Mouse (Mus musculus) skeletal muscle tissue, adult 2 months (tissue): ENCODE data around the gene Ccdc12.
A peak's percentile ranks its signal among the peaks of the same experiment; 100 is the strongest.
"Not testable (repeated sequence)": the region's sequence is repeated elsewhere in the genome, so short reads cannot be mapped to it uniquely, and the experiment has no call there.

ENCODE experiments used
- DNase-seq: peaks from one replicate; pipeline ENCODE4 v3.0.0-alpha.2; 2012; ENCODE audit warnings: low read depth, low spot score

The Ccdc12 gene

DNA sequence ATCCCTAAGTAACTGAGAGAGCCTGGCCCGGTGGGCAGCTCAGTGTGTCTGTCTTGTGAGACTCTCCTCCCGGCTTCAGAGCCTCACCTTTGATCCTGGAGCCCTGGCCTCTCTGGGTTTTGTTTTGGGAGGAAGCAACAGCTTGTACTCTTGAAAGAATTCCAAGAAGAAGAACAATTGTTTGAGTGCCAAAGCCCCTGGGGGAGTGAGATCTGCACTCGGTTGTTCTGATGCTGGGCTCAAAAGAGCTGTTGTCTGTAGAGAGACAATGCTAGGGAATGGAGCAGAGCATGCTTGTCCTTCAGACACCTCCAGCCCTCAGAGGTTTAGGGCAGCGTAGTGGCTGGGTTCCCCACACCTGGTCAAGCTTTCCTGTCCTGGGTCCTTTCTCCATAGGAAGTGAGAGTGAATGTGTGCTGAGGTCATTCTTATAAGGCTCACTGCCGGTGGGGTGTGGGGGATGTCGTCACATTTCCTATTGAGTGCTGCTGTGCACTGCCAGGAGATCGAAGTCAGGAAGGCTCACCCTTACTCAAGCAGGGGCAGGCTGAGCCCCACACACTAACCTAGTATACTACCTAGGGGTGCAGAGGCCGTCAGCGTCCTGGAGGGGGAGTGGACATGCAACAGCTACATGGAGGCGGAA, 16.9 kb downstream of the Ccdc12 start:
- no peak for DNase-seq

DNA sequence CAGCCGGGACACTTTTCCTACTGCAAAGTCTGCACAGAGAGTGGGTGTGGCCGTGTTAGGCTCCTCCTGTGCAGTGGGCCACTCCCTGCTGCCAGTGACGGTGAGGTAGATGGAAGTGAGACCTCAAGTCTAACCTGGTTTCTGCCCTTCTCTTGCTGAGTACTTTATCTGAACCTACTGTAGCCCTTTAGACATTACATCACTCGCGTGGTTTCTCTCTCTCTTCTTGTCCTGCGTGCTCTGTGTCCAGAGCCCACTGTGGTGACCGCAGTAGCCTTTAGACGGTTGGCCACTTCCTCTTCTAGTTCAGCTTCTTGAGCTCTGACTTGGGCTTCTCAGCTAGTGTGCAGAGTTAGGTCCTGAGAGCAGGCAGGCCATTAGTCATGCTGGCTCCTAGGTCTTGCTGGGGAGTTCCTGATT, 20.2 kb downstream of the Ccdc12 start:
- no peak for DNase-seq

DNA sequence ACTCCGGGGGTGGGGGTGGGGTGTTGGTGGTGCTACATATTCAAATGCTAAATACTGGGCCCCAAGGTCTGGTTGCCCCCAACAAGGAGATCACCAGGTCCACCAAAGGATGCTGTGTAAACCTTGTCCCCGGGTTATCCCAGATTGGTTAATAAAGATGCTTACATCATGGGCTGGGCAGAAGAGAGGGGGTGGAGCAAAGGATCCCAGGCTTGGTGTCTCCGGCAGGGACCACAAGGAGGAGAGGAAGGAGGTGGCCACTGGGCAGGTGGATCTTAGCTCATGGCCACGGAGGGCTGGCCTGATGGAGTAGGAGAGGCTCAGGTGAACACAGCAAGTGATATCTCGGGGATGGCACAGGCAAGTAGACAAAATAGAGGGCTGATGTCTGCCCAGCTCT, 22.6 kb downstream of the Ccdc12 start:
- DNase-seq, result no peak

DNA sequence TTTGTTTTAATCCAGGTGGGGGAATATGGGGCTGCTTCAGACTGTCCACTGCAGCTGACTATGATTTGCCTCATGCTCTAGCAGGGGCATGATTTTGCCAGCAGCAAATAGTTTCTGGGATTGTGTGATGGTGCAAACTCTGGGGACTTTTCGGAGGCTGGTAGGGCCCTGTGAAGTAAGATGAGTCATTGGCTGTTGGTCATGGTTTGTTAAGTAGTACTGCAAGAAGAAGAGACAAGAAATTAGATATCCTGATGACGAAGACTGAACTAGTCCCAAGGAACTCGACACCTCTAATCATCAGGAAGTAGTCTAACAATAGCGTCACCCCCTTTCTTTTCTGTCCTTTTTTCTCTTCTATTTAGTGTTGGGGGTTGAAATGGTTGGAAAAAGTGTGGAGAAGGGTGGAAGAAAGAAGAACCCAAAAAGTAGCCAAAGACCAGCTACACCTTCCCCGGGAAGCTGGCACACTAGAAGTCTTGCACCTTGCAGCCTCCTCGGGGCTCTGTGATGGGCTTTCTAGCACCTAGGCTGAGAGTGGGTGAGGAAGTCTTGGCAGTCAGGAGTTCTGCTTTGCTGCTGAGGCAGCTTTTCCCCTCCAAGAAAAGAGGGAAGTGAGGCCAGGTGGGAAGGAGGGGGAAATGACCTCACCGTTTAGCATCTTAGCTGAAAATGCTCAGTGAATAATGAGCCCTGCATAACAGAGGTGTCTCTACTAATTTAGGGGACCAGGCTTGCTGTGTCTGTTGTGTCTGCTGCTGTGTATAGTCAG, 24.6 kb downstream of the Ccdc12 start:
- no peak for DNase-seq

DNA sequence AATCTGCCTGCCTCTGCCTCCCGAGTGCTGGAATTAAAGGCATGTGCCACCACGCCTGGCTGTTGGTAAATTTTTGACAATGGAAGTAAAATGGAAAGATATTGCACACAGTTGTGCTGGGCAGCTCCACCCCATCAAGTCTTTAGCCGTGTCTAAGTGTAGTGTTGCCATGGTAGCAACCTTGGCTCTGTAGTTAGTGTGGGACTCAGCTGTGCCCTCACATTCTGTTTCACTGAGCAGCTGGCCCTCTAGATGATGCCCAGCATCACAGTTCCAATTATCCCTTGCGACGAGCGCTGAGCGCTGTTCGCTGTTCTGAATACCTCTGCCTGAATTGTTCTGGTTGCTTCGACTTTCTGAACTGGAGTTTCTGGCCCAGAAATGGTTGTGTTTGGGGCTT, 25.5 kb downstream of the Ccdc12 start:
- no peak for DNase-seq

DNA sequence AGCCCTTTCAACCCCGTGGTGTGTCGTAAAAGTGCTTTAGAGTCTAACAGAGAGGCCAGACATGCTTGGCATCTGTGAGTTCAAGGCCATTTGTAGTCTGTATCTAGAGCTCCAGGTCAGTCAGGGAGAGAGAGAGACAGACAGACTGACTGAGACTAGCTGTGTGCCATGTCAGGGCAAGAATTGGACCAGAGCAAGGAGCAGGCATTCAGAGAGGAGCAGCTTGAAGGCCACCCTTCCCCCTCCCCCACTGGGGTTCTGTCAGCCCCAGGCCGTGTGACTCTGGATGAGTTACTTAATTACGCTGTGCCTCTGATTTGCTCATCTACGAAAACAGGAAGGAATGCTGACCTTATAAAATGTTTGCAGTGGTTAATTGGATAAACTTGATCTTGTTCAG, 26.0 kb downstream of the Ccdc12 start:
- DNase-seq, result no peak

DNA sequence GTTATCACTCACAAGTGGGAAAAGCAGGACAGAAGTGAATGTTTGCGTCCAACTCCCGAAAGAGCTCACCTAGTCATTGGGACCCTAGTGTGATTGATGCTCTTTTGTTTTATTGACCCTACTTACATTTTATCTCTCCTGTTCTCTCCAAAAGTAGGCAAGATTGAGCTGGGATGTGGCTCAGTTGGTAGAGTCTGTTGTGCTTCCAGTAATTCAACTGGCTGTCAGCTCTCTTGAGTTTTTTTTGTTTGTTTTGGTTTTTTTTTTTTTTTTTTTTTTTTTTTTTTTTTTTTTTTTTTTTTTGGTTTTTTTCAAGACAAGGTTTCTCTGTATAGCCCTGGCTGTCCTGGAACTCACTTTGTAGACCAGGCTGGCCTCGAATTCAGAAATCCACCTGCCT, 26.4 kb downstream of the Ccdc12 start:
- DNase-seq, result not testable (repeated sequence)

DNA sequence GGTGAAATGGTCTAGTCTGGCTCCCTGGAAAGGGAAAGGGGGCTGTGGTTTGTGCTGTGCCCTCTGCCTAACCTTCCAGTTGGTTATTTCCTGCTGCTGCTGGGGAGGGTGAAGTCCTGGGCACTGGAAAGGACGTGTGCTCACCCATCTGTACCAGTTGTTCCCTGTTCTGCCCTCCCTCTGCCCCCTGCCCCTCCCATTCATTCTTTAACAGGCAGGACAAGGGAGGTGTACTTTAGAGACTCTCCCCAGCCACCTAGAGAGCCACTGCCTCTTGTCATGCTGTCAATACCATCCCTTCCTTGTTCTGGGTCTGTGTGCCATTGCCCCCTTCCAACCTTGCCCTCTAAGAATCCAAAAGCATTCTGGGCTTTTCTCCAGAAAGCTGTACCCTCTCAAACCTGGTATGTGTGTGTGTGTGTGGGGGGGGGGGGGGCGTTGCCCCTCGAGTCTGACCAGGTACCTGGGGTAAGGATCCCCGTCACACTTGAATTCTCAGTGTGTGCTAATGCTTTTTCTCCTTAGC, 27.3 kb downstream of the Ccdc12 start:
- DNase-seq, result no peak

DNA sequence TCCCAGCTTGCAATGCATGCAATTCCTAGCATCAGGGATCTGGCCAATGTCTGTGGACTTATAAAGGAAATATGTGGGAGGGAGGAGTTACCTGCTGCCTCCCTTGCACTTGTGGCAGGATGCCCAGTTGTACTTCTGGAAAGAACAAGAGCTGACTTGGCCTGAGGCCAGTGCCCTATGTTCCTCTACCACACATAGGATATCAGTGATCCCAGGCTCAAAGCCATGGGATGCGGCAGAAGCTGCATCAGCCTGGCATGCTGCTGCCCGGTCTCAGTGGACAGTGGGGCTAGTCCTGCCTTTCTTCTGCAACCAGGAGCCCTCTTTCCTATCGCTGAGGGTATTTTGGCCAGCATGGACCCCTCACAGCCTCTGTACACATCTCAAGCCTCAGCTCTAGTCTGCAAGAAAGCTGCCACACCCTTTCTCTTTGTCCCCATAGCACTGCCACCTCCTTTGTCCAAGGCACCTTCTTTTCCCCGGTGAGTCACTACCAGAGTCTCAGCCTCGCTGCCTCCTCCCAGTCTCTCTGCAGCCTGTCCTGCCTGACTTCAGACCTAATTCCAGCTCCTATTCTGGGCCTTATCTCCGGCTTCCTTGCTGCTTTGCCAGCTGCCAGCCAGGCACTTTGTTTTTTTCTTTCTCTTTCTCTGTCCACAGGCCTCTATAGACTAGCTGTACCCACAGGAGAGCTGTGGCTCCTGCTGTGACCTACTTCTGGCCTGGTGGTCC, 28.0 kb downstream of the Ccdc12 start:
- peak; percentile 59 for DNase-seq

DNA sequence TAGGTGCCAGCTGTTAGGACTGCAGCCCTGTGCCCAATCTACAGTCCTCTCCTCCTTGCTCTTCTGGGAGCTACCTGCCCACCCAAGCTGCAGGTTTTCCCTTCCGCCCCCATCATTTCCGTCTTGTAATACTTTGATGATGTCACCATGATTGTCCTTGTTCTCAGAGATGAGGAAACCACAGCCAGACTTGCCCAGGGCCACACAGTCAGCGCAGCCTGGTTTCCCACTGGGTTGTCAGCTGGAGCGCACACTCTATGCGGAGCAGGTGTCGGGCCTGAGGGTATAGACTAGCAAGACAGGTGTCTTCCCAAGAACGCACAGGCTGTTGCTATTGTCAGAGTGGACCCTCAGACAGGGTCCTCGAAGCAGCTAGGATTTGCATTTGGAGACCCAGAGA, 28.9 kb downstream of the Ccdc12 start:
- DNase-seq, result no peak

DNA sequence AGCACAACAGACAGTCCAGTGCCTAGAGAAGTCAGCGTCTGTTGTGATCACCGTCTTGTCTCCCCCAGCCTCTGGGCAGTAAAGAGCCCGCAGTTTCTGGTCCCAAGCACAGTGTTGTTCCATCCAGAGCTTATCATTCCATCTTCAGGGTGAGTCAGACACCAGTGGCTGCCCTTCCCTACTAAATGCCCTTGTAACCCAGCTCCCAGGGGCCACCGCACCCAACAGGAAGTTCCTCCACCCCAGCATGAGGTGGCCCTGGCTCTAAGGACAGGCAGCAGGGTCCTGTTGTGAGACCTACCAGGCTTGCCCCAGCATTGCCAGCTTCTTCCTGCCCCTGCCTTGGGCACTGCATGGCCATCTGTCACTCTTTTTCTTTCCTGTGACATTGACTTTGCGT, 29.3 kb downstream of the Ccdc12 start:
- no peak for DNase-seq

DNA sequence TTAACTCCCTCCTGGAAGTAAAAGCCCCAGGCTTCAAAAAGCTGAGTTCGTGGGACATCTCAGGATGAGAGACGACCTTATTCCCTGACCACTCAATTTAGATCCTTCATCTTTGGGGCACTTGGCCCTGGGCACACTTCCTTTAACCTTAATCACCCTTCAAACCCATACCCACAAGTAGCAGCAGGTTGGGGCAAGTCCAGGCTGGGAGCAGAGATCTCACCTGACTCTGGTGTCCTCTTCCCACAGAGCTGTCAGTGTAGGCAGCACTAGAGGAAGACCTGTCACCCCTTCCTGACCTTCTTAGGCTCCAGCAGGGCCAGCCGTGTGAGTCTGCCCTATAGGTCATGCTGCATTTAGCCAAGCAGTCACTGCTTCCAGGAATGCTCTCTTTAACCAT, 30.2 kb downstream of the Ccdc12 start:
- DNase-seq, result peak; percentile 50

DNA sequence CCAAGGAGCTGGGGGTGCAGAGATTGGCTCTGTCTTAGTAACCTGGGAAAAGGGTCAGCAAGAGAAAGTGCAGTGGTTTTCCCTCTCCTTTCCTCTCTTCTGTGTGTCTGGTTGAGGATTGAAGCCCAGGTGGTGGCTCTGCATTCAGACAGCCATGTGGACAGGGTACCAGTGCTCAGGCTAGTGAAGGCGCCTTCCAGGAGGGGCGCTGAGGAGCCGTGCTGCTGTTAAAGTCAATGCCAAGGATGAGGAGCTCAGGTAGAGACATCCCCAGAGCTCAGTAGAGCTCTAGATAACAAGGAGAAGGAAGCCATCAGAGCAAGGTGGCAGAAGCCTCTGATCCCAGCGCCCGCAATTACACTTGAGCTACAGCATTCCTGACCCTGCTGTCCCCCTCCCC, 30.8 kb downstream of the Ccdc12 start:
- no peak for DNase-seq

DNA sequence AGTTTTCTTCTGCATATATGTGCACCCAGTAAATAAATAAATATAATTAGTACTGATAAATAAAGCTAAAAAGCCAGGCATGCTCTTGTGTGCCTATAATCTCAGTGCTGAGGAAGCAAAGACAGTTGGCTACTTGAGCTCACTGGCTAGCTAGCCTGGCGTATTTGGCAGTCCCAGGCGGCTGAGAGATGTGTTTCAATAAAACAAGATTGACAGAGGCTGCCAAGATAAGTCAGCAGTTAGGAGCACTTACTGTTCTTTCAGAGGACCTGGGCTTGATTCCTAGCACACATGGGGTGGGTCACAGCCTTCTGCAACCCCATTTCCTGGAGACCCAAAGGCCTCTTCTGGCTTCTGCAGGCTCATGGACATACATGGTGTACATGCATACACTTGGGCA, 31.5 kb downstream of the Ccdc12 start:
- DNase-seq, result peak; percentile 79

DNA sequence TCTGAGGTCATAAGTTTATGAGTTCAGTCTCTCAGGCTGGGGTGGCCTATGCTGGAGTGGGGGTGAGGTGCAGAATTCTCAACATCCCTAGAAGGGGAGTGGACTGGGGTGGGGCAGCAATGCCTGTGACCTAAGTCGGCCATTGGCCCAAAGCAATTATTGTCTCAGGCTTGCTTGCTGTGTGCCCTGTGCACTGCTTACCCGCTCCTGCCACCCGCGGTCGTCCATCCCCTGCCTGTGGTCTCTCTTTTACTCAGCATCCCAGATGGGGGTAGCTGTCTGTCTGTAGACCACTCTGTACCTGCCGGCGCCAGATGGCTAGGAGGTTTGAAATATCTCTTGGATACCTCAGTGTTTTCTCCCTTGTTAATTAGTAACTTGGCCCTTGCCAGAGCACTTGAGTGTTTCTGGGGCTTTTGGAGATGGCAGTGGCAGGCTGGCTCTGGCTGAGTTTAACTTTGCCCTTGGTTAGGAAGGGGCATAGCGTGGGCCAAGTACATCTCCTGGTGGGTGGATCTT, 33.0 kb downstream of the Ccdc12 start:
- no peak for DNase-seq

DNA sequence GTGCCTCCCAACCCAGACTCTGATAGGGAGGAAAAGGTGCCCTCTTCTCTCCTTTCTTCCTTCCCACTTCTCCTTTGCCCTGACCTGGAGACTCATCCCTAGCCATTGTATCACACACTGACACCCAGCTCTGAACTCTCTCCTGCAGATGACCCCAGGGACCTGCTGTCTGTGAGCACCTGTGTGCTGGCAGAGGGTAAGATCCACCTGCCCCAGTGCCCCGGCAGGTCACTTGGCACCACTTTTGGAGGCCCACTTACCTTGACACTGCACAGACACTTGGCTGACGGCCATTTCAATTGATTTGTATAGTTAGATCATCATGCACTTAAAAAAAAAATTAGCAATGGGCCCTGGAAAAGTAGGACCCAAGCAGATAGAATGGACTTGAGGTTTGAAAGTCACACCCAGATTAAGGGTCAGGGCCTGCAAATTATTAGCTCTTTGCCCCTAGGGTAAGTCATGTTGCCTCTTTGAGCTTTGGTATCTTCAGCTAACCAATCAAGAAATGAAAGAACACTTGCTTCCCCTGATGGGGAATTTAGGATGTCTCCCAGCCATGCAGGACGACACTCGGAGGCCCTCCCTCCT, 39.0 kb downstream of the Ccdc12 start:
- no peak for DNase-seq

DNA sequence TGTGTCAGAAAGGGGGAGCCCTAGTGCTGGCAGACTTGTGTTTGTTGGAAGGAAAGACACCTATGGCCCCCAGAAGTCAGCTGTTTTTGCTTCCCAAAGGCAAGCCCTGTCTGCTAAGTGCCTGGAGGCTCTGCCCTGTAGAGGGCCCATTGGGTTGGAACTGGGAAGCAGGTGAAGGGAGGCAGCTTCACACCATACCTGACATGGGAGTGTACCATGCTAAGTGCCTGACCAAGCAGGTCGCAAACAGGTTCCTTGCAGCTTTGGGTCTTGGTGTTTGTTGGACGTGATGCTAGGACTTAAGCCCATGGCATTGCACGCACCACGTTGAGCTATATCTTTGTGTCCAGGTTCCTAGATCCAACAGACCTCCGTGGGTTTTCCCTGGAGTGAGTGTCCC, 40.1 kb downstream of the Ccdc12 start:
- no peak for DNase-seq

DNA sequence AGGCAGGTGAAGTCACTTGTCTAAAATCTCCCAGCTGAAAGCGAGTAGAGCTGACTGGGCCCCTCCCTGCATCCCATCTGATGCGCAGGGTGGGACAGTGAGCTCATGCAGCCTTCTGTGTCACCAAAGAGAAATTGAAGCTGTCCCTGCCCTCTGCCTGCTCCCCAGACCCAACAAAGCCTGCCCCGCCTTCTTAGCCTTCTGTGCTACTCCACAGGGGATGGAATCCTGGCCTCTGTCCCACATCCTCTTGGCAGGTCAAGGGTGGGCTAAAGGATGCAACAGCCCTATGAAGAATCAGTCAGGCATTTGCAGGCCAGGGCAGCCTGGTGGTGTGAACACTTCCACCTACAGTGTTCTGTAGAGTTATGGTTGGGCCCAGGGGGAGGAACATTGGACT, 41.2 kb downstream of the Ccdc12 start:
- no peak for DNase-seq

DNA sequence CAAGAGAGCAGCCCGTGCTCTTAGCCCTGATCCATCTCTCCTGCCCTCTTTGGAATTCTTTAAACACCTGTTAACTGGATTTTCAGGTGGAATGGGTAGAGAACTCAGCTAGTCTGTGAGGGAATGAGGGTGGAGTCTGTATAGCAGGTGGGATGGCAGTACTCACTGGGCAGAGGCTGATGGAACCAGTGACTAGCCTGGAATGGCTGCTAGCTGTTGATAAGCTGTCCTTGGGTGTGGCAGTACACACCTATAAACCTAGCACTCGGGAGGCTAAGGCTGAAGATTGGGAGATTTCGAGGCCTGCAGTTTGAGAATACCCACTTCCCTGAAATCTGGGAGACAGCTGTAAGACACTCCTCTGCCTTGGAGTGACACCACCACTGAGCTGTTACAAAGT, 43.3 kb downstream of the Ccdc12 start:
- no peak for DNase-seq

DNA sequence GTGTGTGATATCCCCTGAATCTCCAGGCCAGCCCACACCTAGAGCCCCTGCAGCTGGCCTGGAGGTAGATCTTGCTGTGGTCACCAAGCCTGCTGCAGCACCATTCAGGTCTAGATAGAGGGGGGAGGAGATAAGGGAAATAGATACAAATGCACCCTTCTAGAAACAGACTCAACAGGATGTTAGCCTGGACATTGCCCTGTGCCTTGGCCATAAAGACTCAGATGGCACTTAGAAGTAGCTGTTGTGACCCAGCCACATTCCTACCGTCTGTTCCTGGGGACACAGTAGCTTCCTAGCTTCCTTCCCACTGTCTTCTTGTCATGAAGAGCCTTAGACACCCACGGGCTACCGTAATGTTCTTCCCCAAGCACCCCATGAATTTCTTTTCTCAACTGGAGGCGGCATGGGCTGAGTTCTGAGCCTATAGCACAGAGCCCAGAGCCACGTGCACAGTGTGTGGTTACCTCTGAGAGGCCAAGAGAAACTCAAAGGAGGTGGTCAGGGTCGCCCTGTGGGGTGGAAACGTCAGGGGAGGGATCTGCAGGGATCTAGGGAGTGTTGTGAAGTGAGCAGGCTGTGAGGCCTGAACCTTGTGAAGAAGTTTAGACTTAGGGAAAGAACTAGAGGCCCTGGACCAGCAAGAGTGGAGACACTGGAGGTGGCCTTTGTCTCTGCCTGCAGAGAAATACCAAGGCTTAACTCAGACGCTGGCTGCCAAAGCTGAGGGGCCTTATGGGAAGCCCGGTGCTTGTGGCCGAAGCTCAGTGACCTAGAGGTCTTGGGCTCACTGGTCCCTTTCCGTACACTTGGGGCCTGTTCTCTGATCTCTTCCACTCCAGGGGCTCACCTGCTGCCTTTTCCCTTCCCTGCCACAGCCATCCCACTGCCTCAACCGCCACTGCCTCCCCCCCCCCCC, 45.1 kb downstream of the Ccdc12 start:
- DNase-seq, result no peak

DNA sequence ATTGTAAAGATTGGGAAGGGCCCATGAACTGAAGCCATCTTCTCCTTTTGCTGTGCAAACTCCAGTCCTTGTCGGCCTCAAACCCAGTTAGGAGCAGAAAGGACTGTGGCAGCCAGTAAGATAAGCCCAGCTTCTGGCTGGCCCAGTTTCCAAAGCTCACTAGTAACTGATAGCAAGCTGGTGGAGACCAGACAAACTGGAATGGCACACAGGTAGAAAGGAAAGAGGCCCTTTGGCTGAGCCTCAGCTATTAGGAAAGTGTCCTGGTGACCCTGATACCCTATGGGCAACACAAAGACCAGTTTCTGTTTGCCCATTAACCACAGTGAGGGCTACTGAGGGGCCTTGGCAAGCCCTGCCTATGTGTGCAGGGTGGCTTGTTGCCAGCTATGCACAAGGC, 46.5 kb downstream of the Ccdc12 start:
- DNase-seq, result no peak
